Mouse (Mus musculus) ES-CJ7 (cell line): ENCODE results near the gene Cachd1.

Source experiments
- DNase-seq: peaks from one replicate; pipeline ENCODE4 v3.0.0; 2011; ENCODE audit warnings: low read depth, low spot score

The Cachd1 gene

DNA sequence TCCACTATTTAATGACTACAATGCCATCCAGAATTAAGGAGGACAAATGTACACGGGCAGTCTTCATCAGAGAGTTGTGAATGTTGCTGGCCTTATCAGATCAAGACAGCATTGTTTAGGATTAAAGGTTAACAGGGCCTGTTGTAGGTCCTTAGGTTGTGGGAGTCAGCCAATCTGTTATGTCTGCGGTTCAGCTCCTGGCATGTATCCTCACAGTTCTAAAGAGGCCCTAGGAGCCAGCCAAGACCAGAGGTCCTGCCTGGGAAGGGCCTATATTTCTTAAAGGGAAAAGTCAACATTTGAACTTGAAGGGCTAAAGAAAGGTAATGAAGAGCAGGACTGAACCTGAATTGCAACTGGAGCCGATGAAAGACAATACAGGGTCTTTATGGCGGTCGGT is 13.7 kb downstream of the Cachd1 start:
- DNase-seq: no peak

DNA sequence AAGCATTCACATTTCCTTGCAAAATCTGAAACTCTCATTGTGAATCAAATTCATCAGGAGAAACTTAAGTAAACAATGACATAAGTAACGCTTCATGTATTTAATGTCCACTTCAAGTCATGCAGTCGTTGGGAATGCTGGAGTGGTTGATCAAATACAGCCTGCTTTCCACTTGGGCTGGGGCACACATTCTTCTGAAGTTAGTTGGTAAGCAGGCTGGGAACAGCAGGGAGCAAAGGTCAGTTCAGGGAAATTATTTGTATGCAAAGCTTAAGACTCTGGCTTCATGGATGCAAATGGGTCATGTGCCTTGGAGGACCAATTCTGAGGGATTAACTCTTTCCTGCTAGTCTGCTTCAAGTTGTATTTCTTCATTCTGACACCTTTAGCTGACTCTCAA is 16.7 kb downstream of the Cachd1 start:
- DNase-seq: peak; percentile 85

DNA sequence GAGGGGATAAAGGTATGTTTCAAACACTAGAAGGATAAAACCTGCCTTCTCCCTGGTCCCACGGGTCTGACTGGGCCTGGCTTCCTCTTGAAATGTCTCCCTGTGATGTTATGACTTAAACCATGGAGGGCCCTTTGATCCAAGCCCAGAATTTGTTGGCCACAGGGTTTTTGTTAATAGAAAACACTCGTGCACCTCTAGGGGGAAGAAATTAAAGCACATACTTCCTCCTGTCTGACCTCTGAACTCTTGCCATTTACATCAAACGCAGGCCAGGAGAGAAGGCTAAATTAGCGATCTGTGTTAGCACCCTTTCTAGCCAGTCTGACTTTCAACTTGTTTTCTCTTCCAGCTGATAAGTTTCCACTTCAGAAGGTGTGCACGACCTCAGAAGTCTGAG is 19.0 kb downstream of the Cachd1 start:
- no peak for DNase-seq

DNA sequence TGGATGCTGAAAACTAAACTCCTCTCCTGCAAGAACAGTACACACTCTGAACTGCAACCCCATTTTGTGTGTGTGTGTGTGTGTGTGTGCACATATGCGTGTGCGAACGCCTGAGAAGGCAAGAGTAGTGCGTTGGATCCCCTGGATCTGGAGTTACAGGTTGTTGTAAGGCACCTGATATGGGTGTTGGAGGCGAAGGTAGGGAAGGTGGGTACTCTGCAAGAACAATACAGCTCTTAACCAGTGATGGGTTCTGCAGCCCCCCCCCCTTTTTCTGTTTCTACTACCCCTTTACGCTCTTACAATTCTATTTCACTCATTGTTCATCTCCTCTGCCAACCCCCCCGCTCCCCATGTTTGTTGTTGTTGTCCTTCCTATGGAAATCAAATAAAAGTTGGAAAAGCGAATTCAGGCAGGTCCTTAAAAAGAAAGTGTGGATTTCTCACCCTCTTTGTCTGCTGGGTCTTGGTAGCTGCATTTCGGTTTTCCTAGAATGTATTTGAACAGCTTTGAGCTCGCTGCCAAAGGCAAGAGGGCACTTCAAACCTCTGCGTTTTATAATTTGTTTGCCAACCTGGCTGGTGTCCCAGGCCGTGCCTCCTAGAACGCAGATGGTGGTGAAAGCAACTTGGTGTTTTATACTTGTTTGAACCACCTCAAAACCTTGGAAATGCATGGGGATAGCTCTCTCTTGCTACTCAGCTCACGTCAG is 24.4 kb downstream of the Cachd1 start:
- DNase-seq: no peak

DNA sequence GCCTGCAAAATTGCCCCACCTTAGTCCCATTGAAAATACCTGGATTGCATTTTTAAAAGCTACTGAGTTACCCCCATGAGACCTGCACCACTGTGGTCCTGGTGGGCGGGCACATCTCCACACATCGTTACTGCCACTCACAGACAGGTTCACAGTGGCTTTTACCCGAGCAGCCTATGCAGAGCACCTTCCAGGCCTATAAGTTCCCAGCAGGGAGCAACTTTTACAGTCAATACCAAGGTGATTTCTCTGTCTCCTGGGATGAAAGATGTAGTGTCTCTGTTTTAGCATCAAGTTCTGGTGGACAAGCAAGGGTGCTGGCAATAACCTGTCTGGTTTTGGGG is 24.9 kb downstream of the Cachd1 start:
- no peak for DNase-seq

DNA sequence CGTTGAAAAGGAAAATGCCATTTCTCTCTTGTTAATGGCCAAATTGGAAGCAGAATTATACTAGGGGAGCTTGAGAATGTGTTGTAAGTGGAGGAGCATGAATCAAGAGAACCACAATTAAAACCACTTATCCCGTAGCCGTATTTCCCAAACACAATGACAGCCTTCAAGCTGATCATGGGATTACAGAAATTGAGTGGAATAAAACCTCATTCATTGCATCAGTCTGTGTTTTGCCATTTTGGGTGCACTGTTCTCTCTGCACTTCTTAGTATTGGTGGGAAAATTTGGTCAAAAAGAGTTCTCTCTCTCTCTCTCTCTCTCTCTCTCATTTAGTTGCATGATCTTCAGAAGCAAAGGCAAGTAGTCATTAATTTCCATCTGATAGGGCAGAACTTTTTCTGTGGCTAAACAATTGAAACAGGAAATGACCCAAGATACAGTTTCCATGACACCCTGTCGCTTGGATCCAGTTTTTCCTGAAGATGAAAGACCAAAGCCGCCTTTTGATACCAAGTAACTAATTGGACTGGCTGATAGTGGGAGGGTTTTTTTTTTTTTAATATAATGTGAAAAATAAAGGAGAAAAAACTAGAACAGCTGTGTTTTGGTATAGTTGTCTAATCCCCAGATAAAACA is 34.7 kb downstream of the Cachd1 start:
- DNase-seq: no peak

DNA sequence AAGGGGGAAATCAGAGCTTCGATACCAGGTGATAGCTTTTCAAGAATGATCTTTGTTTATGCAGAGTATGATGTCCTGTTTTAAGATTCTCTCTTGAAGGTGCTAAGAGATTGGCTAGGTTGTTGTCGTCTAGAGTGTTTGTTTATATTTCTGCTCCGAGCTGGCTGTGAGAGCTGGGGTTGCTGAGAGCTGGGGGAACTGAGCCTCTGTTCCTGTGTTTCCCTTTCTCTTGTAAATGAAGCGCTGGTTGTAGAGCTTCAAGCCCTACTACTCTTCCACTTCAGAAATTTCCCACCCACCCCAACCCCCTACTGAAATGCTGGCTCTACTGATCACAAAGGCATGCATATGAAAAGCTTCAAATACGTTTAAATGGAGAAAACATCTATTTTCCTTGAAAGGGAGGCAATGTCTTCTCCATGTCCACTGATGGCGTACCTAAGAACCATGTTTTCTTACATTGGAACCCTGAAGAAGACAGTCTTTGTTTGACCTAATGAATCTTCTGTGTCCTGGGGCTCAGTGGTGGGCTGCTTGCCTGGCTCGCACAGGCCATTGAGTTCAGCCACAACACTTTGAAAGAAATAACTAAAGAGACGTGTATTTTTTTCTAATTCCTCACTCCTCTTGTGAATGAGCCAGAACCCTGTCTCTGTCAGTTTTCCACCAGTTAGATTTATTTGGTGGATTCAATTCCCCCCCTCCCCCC is 35.5 kb downstream of the Cachd1 start:
- peak; percentile 64 for DNase-seq

DNA sequence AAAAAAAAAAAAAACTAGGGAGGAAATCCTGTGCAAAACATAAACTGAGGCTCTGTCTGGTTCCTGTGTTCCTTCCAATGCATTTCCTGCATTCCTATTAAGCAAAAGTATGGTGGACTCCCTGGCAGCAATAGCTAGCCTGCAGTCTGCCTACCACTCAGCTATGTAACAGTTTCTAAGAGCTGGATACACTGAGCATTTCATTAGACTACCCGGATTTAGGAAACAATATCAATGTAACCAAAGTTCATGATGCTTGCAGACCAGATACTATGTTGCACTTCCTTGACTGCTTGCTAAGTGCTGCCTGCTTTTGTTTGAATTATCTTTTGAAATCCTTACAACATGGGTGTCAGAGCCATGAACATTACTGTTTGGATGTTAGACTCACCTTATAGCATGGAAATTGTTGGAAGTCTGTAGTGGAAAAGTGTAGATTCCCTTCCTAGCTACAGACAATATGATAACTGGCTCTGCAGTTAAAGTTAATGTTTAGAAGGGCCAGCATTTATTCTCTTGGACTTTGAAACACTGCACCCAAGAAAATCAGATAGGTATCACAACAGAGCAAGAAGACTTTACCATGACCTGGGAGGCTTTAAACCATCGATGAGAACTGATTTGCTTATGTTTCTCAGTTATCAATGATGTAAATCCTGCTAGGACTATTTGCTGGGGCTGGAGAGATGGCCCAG is 37.4 kb downstream of the Cachd1 start:
- DNase-seq: no peak

DNA sequence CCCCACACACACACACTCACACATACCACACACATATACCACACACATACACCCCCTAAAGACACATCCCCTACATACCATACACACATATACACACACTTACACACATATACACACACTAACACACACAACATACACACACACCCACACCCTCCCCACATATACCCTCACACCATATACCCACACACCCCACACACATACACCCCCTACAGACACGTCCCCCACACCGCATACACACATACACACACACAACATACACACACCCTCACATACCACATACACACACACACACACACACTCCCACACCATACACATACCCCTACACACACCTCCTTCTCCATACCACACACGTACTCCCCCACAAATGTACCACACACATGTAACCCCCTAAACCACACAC is 42.8 kb downstream of the Cachd1 start:
- DNase-seq: no peak

DNA sequence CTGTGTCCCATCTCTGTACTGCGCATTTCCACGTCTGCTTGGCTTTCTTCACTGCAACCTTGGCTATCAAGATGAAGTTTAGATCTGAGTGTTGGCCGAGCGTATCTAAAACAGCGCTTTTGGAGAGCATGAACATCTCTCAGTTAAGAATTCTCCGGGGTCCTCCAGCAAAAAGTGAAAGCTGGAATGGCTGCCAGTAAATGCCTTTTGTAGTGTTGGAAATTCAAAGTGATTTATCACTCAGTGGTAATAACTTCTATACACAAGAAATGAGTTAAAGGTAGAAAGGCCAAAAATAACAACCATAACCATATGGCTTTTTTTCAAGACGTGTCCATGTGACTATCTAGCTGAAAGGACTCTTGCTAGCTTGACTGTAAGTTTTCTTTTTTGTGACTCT is 46.1 kb downstream of the Cachd1 start:
- no peak for DNase-seq

DNA sequence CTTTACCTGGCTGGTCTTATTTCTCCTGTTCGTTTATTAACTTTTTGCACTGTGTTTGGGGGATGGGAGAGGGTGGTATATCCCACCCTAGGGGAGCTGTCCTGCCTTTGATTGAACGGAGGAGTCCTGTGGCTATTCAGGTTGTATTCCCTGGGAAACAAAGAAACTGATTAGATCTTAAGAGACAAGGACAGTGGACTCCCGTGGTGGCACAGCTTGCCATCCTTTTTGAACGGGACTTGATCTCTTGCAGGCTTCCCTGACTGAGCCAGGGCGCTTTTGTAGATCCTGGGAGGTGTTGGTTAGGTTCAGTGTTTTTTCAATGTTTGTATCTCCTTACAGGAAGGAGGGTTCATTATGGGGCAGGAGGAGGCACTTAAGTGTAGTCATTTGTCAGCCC is 50.9 kb downstream of the Cachd1 start:
- DNase-seq: peak; percentile 25

DNA sequence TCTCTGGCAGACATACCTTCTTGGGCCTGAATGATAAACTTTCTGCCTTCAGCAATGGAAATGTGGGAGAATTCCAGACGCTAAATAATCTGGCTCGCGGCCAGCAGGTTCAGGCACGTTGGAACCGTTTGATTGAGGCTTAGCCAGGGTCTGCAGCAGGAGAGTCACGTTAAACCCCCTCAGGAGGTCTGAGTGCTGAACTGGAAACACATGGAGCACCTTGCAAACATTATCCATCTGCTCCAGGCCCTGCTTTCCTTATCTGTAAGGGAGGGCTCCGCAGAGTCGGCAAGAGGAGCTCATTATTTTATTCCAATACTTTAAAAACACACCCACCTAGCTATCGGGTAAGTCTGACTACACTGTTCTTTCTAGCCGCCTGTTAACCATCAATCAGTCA is 52.3 kb downstream of the Cachd1 start:
- no peak for DNase-seq

DNA sequence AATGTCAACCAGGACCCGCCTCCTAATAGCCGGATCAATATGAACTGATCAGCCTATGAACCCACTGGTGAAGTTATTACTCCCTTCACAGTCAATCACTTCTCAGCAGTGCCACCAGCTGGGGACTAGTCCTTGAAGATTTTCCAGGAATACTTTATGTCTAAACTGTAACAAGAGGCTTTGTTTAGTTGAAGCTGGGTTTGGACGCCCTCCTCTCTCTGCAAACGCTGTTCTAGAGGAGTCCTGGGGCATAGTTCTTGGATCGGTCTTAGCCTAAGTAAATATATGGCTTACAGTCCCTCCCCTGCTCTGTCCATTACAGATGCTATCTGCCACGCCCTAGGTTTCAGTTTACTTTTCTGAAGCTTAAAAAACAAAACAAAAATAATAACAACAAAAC is 60.7 kb downstream of the Cachd1 start:
- no peak for DNase-seq

DNA sequence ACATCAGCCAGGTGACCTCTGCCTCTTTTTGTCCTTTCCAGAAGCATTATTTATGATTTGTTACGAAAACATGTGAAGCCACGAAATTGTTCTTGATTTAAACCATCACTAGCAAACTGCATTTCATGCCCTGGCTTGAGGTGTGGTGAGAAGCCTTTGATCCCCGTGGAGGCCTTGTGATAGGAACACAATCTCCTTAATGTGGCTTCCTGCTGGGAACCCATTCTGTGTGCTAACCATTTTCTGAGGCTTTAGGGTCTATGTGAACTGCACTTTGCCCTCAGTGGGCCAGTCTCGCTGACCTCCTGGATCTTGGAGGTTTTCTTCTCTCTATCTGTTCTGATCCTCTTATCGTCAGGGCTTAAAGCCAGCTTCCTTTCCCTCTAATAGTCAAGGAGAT is 66.2 kb downstream of the Cachd1 start:
- DNase-seq: peak; percentile 28

DNA sequence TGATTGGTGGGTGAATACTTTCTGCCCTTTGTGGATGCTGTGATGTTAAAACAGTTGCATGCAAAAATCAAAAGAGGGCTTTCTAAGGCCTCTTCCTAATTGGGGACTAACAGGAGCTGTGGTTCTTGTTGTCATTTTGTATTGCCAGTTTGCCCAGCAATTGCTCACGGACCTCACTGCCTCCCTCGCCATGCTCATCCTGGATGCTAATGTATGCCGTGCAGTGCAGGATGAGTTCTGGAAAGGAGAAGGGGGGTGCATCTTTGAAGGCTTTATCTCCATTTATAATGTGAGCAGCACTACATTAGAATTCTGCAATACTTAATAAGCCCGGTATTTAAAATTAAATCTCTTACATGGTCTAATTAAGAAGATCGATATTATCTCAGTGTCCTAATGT is 66.6 kb downstream of the Cachd1 start:
- no peak for DNase-seq

DNA sequence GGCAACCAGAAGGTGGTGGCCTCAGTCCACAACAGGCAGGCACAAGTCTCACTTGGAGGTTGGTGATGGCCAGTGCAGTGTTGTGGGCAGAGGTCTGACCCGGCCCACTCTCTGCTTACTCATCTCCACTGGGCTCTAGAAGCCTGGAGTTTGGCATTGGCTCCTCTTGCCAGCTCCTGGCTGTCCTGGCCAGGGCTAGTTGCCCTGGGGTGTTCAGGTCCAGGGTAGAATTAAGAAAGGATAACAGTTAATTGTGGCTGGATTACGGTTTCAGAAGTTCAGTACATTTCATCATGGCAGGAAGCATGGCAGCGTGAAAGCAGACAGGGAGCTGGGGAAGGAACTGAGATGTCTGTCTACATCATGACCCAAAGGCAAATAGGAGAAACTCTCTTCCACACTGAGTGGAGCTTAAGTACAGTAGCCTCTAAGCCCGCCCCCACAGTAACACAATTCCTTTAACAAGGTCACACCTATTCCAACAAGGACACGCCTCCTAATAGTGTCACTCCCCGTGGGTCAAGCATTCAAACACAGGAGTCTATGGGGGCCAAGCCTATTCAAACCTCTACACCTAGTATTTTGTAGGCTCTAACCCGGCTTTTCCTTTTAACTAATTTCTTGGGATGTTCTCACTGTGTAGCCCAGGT is 74.5 kb downstream of the Cachd1 start:
- peak; percentile 52 for DNase-seq

DNA sequence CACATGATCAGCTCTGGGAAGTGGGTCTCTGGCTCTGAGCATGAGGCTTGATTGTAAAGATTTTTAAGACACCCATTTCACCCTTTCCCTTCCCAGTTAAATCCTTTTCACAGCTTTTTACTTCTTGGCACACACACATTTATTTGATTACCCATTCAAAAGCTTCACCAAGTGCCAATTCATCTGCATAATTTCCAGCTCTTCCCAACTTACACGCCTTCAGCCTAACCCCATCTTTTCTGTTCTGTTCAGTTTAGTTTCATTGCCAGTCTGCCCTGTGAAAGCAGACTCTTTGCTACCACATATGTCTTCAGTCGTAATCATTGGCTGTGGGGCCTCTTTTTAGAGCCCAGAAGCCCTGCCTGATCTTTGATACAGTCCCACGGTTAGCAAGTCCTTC is 76.0 kb downstream of the Cachd1 start:
- no peak for DNase-seq

DNA sequence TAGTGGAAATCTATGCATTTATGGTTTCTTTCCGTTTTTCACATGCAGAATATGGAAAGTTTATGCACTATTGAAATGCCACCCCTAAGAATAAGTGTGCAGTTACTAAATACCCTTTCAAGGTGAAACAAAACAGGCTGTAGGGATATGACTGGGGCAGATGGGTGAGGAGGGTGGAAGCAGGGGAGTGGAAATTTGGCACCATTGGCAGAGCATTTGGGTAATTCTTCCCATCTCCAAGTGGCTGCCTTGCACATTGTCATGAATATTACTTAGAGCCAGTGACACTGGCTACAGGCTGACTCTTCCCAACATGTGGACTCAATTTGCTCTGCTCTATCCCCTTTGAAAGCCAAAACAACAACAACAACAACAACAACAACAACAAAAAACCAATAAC is 77.0 kb downstream of the Cachd1 start:
- no peak for DNase-seq

DNA sequence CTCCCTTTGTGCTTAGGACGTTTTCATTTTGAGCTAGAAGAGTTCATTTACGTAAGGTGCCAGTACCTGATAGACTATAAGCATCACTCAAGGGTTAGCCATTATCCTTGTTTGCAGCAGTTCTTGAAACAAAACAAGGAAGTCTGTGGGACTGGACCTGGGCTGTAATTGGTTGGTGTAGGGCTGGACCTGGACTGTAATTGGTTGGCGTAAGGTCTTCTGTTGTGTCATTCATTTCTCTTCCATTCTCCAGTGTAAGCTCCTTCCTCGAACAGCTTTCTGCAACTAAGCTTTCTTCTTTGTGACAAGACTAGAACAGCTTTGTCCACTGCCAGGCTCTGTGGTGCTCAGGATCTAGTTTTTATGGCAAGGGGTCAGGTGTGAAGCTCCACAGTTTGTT is 78.9 kb downstream of the Cachd1 start:
- DNase-seq: no peak

DNA sequence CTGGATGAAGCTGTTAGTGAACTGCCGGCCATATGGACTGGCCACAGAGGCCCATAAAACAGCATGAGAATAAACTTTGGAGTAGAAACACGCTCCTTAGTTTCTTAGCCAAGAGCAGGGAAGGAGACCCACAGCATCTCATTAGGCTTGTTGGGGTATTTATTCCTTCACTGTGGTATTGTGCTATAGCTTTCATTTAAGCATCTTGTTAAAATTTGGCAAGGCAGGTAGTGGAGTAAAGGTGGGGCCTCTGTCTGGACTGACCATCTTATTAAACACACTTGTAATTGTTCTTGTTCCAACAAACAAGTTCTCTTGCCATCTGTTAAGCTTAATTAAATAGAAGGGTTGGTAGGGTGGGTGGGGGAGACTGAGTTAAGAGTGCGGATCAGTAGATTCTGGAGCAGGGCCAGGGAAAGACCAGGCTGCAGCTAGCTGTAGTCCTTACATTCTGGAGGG is 81.0 kb downstream of the Cachd1 start:
- DNase-seq: no peak

DNA sequence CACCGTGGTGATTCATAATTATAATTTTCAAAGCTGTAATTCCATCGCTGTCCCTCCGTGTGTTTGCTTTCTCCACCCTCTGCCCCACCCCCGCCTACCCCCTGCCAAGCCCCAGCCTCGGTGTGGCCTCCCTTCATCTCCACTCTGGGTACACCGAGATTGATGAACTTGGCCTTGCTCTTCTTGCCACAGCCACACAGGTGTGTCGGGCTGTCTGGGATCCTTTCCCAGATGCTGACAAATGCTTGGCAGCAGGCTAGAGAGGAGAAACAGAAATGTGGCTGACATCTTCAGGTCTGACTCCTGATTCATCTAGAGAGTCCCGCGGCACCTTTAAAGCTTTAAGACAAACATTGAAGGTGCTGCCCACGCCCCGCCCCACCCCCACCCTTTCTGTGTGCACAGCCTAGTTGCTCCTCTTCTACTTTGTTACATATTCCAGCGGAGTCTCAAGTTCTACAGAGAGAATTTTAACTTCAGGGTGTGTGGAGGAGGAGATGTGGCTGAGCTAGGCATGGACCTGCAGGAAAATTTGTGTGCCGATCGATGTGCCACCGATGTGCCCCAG is 87.5 kb downstream of the Cachd1 start:
- no peak for DNase-seq

DNA sequence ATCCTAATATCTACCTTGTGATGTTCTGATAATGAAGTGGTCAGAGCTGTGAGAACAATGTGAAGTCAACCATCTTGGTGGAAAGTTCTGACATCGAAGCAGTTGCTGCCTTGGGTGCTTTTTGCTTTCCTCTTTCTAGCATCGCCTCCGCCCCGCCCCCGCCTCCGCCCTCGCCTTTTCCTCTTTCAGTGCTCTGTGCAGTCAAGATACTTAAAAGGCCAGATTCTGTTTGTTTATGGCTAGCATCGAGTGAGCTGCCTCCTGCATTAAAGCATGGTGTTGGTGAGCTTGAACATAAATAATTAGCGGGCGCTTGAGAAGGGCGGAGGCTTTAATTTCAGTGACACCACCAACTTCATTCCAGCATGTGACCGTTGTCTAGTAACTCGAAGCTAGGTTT is 88.9 kb downstream of the Cachd1 start:
- no peak for DNase-seq
